Mouse (Mus musculus): ENCODE measurements around the gene Rab3ip. TPM values are rescaled to one million over a fixed set of nuclear protein-coding genes. Genes with fewer than 3 reads are reported as not detected.

The Rab3ip gene
- polyA plus RNA-seq, 1 experiment: 5.8 TPM

GRCm38 (mm10) chr10:116884552-116884951, 66.0 kb downstream of the Rab3ip start:
- Histone ChIP-seq H3K27ac (ENCODE audit: insufficient read depth, low read depth, low read length) (no peak overlapping the region), H3K4me3 (ENCODE audit: insufficient read depth, low read length) (no peak overlapping the region), H3K4me1 (ENCODE audit: control insufficient read depth, insufficient read depth, low read length) (no peaks in the 10 kb centered on the region)
- TF ChIP-seq POLR2A (IDR thresholded peaks at IDR 0.05; ENCODE audit: borderline replicate concordance, low read depth, low read length): no peak
- no peak for TF ChIP-seq CTCF (IDR thresholded peaks at IDR 0.05; ENCODE audit: low read depth, low read length)

GRCm38 (mm10) chr10:116883531-116883930, 67.0 kb downstream of the Rab3ip start:
- TF ChIP-seq CTCF (IDR thresholded peaks at IDR 0.05; ENCODE audit: low read depth, low read length) (no peak), POLR2A (IDR thresholded peaks at IDR 0.05; ENCODE audit: borderline replicate concordance, low read depth, low read length) (no peak)

GRCm38 (mm10) chr10:116877436-116877835, 73.1 kb downstream of the Rab3ip start:
- TF ChIP-seq CTCF (IDR thresholded peaks at IDR 0.05; ENCODE audit: low read depth, low read length) (no peak), POLR2A (IDR thresholded peaks at IDR 0.05; ENCODE audit: borderline replicate concordance, low read depth, low read length) (no peak)
- H3K4me1 ChIP-seq (ENCODE audit: control insufficient read depth, insufficient read depth, low read length): no peaks in the 10 kb centered on the region
- no peak overlapping the region for H3K27ac ChIP-seq (ENCODE audit: insufficient read depth, low read depth, low read length)
- H3K4me3 ChIP-seq (ENCODE audit: insufficient read depth, low read length): no peak overlapping the region

More at GRCm38 (mm10) chr10:116883531-116883930, 67.0 kb downstream of the Rab3ip start:
- Histone ChIP-seq H3K27ac (ENCODE audit: insufficient read depth, low read depth, low read length) (no peak overlapping the region), H3K4me3 (ENCODE audit: insufficient read depth, low read length) (no peak overlapping the region), H3K4me1 (ENCODE audit: control insufficient read depth, insufficient read depth, low read length) (no peaks in the 10 kb centered on the region)

GRCm38 (mm10) chr10:116874490-116874889, 76.1 kb downstream of the Rab3ip start:
- no peak for TF ChIP-seq POLR2A (IDR thresholded peaks at IDR 0.05; ENCODE audit: borderline replicate concordance, low read depth, low read length)
- no peak for TF ChIP-seq CTCF (IDR thresholded peaks at IDR 0.05; ENCODE audit: low read depth, low read length)
- H3K4me3 ChIP-seq (ENCODE audit: insufficient read depth, low read length): no peak overlapping the region
- H3K27ac ChIP-seq (ENCODE audit: insufficient read depth, low read depth, low read length): no peak overlapping the region
- H3K4me1 ChIP-seq (ENCODE audit: control insufficient read depth, insufficient read depth, low read length): no peaks in the 10 kb centered on the region

GRCm38 (mm10) chr10:116872016-116872410, 78.6 kb downstream of the Rab3ip start:
- no peak overlapping the region for H3K4me3 ChIP-seq (ENCODE audit: insufficient read depth, low read length)
- TF ChIP-seq CTCF (IDR thresholded peaks at IDR 0.05; ENCODE audit: low read depth, low read length): no peak
- no peaks in the 10 kb centered on the region for H3K4me1 ChIP-seq (ENCODE audit: control insufficient read depth, insufficient read depth, low read length)
- no peak overlapping the region for H3K27ac ChIP-seq (ENCODE audit: insufficient read depth, low read depth, low read length)

- Histone ChIP-seq H3K4me3 (ENCODE audit: insufficient read depth, low read length) (no peak overlapping the region), H3K27ac (ENCODE audit: insufficient read depth, low read depth, low read length) (no peak overlapping the region), H3K4me1 (ENCODE audit: control insufficient read depth, insufficient read depth, low read length) (no peaks in the 10 kb centered on the region)
- TF ChIP-seq POLR2A (IDR thresholded peaks at IDR 0.05; ENCODE audit: borderline replicate concordance, low read depth, low read length) (no peak), CTCF (IDR thresholded peaks at IDR 0.05; ENCODE audit: low read depth, low read length) (no peak)
Observed at GRCm38 (mm10) chr10:116871329-116872015, 79.1 kb downstream of the Rab3ip start.

GRCm38 (mm10) chr10:116870819-116871218, 79.8 kb downstream of the Rab3ip start:
- Histone ChIP-seq H3K27ac (ENCODE audit: insufficient read depth, low read depth, low read length) (no peak overlapping the region), H3K4me3 (ENCODE audit: insufficient read depth, low read length) (no peak overlapping the region), H3K4me1 (ENCODE audit: control insufficient read depth, insufficient read depth, low read length) (no peaks in the 10 kb centered on the region)
- TF ChIP-seq CTCF (IDR thresholded peaks at IDR 0.05; ENCODE audit: low read depth, low read length) (no peak), POLR2A (IDR thresholded peaks at IDR 0.05; ENCODE audit: borderline replicate concordance, low read depth, low read length) (no peak)

Other genes starting within 250 kb of the Rab3ip start
- not detected in 2 replicates for gene Myrfl, start 53.9 kb downstream of the Rab3ip start, polyA plus RNA-seq (2012; ENCODE audit: insufficient read depth, insufficient read length, missing spikeins)
- not detected in 2 replicates for gene Gm10271, start 21.8 kb upstream of the Rab3ip start, polyA plus RNA-seq (2012; ENCODE audit: insufficient read depth, insufficient read length, missing spikeins)
- gene Best3, start 35.5 kb upstream of the Rab3ip start, polyA plus RNA-seq (2012; ENCODE audit: insufficient read depth, insufficient read length, missing spikeins): not detected in 2 replicates
- gene Lrrc10, start 94.6 kb upstream of the Rab3ip start, polyA plus RNA-seq (2012; ENCODE audit: insufficient read depth, insufficient read length, missing spikeins): not detected in 2 replicates
- gene Cct2, start 113.0 kb upstream of the Rab3ip start, polyA plus RNA-seq (2012; ENCODE audit: insufficient read depth, insufficient read length, missing spikeins): 154 and 173 TPM in 2 replicates
- gene Frs2, start 197.8 kb upstream of the Rab3ip start, polyA plus RNA-seq (2012; ENCODE audit: insufficient read depth, insufficient read length, missing spikeins): 18.2 and 20.5 TPM in 2 replicates

Data from bone marrow macrophage, adult 2 months (primary cell).